Mouse (Mus musculus) forelimb bud, embryonic 11.5 days (tissue): ENCODE results near the gene Barhl1.

Source experiments
- DNase-seq: peaks from one replicate; pipeline ENCODE4 v3.0.0-alpha.2; 2012; ENCODE audit warnings: low read depth, low spot score

Gene Barhl1

DNA sequence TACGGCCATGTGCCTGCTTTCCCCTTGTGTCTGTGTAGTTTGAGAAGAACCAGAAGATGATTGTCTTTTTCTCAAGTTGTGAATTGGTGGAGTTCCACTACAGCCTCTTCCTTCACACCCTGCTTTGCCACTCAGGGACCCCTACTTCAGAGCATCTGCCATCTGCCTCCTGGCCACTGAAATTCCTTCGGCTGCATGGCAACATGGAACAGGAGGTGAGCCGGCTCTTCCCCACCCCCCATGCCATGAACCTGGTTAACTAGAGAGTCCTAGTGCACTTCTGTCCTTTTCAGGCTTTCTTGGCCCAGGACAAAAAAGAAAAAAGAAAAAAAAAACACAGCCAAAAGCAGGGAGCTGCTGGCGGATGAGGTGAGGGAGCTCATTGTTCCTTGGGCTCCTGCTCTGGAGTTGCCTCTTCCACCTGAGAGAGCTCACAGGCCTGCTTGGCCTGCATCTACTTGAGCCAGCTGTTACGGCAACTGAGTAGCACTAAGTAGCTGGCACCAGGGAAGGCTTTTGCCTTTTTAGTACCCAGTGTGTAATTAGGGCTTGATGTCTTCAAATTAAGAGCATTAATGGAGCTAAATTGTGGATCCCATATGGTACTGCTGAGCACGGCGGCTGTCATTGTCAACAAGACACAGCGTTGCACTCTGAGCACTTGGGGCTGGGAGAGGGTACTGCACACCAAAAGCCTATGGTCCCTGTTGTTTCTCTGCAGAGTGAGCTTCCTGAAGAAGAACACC is 55.6 kb downstream of the Barhl1 start:
- no peak for DNase-seq

DNA sequence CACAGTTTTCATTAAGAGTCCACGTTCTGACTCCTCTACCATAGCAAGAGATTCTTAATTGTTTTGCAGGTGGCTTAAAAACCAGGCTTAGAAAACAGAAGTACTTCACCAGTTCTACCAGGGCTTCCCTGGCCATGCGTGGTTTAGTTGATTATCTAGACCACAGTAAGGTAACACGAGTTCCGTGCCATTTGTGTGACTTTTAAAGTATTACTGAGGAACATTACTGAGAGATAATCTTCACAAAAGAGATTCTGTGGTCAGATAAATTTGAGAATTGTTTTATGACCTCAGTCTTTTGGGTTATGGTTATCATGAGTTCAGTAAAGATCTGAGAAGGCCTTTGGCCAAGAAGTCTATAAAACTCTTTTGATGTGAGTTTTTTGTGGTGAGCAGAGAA is 57.2 kb downstream of the Barhl1 start:
- DNase-seq: no peak
